Mouse (Mus musculus): Measurements from ENCODE around the gene Otop1.

The Otop1 gene

GRCm38 (mm10) chr5:38275771-38276170 is at the start of gene Otop1:
TSS of gene Otop1 (plus strand) at chr5:38275972.
- DNase-seq = no peak

DNA sequence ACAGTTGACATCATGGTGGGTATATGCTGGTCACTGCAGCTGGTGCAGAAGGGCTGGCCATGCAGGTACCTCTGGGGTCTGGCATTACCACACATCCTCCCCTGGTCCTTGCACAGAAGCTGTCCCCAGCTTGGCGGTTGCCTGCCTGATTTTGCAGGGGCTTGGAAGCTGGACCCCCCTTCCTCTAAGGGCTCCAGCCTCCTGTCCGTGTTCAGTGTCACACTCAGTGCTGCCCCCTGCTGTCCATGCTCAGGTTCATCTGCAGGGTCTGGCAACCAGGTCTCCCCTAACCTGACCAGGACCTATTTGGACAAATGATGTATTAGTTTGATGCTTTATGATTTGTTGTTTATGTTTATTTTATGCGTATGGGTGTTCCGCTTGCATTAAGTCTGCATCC is 40.4 kb upstream of the Otop1 start:
- DNase-seq = peak; percentile 53

DNA sequence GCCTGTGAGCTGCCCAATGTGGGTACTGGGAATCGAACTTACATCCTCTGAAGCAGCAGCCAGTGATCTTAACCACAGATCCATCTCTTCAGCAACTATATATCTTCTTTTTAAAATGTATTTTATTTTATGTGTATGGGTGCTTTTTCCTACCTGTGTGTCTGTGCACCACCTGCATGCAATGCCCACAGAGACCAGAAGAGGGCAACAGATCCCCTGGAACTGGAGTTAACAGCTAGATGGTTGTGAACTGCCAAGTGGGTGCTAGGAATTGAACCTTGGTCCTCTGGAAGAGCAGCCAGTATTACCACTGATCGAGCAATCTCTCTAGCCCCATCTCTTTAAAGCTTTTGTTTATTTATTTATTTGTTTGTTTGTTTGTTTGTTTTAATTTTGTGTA is 39.1 kb upstream of the Otop1 start:
- DNase-seq = no peak

GRCm38 (mm10) chr5:38240727-38241472 is 34.9 kb upstream of the Otop1 start:
- no peak for DNase-seq

- no peak for DNase-seq
Observed at GRCm38 (mm10) chr5:38241473-38241834, 34.3 kb upstream of the Otop1 start.

DNA sequence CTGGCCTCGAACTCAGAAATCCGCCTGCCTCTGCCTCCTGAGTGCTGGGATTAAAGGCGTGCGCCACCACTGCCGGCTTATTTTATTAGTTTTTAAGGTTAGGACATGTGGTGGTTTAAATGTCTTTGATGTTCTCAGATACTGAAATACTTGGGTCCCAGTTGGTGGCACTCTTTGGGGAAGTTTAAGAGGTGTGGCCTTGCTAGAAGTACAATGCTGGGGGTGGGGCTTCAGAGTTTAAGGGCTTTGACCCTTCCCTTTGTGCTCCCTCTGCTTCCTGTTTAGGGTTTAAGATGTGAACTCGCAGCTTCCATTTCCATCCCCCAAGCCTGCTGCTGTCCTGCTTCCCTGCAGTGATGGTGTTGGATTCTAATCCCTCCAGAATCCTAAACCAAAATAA is 33.8 kb upstream of the Otop1 start:
- no peak for DNase-seq

- no peak for DNase-seq
Observed at GRCm38 (mm10) chr5:38255195-38255594, 20.6 kb upstream of the Otop1 start.

DNA sequence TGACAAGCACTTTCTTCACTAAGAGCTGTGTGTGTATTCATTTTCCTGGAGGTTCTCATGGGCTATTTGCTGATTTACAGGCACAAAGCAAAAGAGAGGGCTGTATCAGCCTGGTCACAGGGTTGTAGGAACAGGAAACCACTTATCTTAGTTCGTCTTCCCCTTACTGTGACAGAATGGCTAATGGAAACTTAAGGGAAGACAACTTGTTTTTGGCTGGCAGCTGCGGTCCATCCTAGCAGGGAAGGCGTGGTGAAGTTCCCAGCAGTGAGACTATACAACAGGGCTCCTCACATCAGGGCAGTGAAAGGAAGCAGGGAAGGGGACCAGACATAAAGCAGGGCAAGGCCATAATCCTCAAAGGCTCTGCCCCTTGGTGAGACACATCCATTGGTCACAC is 20.1 kb upstream of the Otop1 start:
- no peak for DNase-seq

DNA sequence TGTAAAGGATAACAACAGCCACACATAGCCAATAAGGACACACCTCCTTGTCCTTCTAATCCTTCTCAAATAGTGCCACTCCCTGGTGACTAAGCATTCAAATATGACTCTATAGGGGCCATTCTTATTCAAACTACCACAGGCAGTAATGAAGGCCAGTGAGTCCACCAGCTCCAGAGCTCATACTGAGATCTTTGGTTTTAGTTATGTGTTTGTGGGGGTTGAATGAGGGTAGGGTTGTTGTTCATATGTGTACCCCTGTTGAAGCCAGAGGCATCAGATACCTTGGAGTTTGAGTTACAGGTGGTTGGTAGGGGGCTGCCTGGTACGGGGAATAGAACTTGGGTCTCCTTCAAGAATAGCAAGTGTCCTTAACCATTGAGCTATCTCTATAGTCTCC is 19.2 kb upstream of the Otop1 start:
- DNase-seq = no peak

GRCm38 (mm10) chr5:38258034-38258772 is 17.6 kb upstream of the Otop1 start:
- no peak for DNase-seq

- no peak for DNase-seq
Observed at GRCm38 (mm10) chr5:38258773-38259146, 17.0 kb upstream of the Otop1 start.

DNA sequence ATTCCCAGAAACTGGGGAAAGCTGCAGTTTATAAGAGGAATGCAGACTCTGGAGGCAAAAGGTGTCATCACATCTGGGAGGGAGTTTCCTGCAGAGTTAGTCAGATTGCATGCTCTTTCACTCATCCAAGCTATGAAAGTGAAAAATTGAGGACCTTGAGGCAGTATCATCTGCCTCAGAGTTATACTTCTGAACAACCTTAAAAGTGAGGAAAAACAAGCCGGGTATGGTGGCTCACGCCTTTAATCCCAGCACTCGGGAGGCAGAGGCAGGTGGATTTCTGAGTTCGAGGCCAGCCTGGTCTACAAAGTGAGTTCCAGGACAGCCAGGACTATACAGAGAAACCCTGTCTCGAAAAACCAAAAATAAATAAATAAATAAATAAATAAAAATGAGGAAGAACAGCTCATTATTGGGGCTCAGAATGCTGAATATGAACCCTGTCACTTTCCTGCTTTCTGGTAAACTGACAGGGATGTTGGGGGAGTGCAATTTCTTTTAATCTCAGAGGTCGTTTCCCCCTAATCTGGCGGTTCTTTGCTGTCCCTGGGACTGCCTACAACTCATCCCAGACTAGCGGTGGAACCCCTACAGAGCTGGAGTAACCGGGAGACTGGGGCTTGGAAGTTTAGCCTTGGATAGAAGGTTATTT is 16.2 kb upstream of the Otop1 start:
- no peak for DNase-seq

GRCm38 (mm10) chr5:38260107-38260682 is 15.6 kb upstream of the Otop1 start, which contains the start of gene Tmem128:
TSS of gene Tmem128 (plus strand) at chr5:38260185.
- peak; percentile 62 to 83 for DNase-seq

- no peak for DNase-seq
Observed at GRCm38 (mm10) chr5:38270942-38271341, 4.8 kb upstream of the Otop1 start.

DNA sequence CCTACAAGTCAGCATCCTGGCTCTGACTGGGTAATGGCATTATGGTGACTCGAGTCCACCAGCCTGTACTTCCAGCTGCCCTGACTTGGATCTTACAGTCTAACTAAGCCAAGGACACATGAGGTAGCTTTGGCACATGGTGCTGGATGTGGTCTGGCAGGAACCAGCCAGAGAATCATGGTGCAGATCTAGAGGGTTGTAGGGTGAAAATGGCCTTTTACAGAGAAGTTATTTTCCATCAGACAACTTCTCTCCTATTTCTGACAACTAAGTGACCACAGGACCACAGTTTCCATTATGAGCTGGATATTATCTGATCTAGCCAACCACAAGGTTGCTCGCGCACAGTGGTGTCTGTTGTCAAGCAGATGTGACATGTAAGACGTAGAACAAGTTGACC is 1.9 kb upstream of the Otop1 start:
- no peak for DNase-seq

GRCm38 (mm10) chr5:38276451-38276850 is 679 bp downstream of the Otop1 start:
- no peak for DNase-seq

GRCm38 (mm10) chr5:38277098-38277866 is 1.5 kb downstream of the Otop1 start:
- no peak for DNase-seq

DNA sequence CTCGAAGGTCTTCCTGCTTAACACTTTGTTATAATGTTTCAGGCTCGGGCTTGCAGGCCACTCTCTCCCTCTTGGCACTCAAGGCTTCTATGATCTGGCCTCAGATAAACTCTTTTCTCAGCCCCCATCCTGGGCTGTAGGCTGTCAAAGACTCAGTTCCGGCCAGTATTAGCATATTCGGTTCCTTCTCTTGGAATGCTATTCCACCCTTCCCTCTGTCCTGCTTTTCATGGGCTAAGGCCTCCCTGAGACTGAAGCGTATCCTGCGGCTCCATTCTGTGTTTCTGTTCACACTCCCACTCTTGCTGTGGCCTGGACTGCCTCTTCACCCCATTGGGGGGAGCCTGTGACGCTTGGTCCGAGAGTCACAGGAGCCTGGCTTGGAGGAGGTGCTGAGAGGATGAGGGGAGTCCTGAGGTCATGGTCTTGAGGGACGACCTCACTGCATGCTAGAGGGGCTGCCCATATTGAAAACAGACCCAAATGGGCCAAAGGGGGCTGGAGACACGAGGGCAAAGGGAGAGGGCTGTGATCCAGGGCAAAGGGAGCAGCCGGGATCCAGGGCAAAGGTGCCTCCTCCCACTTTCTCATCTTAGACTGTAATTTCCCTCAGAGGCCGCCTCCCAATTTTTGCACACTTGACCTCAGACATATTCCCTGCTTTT is 2.3 kb downstream of the Otop1 start:
- DNase-seq = no peak

GRCm38 (mm10) chr5:38280075-38280474 is 4.3 kb downstream of the Otop1 start:
- no peak for DNase-seq

GRCm38 (mm10) chr5:38285724-38286123 is 10.0 kb downstream of the Otop1 start:
- DNase-seq = no peak

DNA sequence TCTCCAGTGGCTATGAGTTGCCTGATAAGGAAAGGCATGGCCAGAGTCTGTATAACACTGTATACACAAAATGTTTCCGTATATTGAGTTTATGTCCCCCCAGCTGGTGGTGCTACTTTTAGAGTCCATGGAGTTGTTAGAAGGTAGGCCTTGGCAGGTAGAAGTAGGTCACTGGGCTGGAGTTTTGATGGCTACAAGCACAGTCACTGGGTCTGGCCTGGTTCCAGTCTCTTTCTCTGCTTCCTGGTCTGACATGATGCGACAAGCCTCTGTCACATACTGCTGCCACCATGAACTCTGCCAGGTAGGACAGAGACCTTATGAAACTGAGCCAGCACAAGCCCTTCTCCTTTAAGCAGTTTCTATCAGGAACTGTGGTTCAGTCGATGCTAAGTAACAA is 12.7 kb downstream of the Otop1 start:
- no peak for DNase-seq

- no peak for DNase-seq
Observed at GRCm38 (mm10) chr5:38301761-38302411, 26.1 kb downstream of the Otop1 start.

Data from cerebellum, adult 18-20 months (tissue).